Mouse (Mus musculus): ENCODE data around the gene Bard1. TPM values are rescaled to one million over a fixed set of nuclear protein-coding genes. Genes with fewer than 3 reads are reported as not detected.

The Bard1 gene
- polyA plus RNA-seq (2012; ENCODE audit: insufficient read depth, insufficient read length, missing spikeins): not detected in 2 replicates

DNA sequence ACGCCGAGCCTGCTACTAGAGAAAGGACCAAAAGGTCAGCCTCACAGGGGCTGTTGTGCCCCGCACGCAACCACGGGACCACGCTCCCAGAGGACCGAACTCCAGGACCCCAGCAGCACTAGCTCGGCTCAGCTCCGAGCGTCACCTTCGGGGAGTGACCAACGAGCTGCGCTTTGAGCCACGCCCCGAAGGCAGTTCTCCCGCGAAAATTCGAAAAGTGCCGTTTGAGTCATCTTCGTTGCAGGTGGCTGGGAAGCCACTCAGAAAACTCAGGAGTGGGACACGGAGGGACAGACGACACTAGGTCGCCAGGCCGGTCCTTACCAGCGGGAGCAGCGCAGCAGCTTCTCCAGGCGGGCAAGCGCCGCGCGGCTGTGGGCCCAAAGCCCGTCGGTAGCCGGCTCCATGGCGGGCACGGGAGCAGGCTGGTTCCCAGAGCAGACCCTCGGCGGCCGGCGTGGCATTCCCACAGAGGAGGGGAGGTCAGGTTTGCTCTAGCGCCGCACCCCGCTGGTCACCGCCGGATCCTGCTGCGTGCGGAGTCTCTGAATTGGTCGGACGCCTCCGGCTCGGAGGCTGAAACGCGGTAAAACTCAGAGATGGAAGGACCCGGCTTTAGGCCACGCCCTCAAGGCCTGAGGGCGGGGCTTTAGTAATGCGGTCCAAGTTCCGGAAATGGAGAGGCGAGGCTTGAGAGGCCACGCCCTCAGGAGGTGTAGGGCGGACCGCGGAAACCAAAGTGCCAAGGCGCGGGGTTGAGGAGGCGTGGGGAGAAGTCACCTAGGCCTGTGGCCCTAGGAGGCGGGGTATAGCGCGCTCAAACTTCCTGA is at the start of gene Bard1:
TSS of gene Bard1 (minus strand) at position 803 of the 830 bp plus-strand sequence.
- peak within 1 kb of the TSS; percentile 91 for H3K4me3 ChIP-seq (ENCODE audit: insufficient read depth, low read depth, low read length)
- H3K27ac ChIP-seq (replicated peaks; ENCODE audit: low read depth, low read length): no peak within 1 kb of the TSS; the same call in 1 of the 2 replicates
- 0 out of 2 replicates have a peak, but pooled peaks cover 5% of the 10 kb centered on the region for H3K4me1 ChIP-seq (ENCODE audit: control insufficient read depth, insufficient read depth, insufficient read length, low read length)

DNA sequence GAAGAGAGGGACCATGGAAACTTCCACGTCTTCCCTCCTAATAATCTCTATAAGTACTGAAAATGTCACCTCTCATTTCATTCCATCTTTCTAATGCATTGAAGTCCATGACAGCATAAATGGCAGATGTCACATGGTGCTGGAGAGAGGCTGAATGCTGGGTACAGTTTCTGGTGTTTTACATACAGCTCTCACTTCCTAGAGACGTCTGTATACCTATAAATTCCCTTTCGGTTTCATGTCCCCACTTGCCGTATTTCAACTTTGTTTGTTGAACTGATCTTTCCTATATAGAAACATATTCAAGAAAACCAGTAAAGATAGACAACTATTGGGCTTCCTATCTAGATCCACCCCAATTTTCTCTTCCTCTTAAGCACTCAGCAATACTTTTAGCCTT is 24.2 kb upstream of the Bard1 start:
- Histone ChIP-seq H3K27ac (replicated peaks; ENCODE audit: low read depth, low read length) (no peak overlapping the region), H3K4me1 (ENCODE audit: control insufficient read depth, insufficient read depth, insufficient read length, low read length) (no peaks in the 10 kb centered on the region), H3K4me3 (ENCODE audit: insufficient read depth, low read depth, low read length) (no peak overlapping the region)

DNA sequence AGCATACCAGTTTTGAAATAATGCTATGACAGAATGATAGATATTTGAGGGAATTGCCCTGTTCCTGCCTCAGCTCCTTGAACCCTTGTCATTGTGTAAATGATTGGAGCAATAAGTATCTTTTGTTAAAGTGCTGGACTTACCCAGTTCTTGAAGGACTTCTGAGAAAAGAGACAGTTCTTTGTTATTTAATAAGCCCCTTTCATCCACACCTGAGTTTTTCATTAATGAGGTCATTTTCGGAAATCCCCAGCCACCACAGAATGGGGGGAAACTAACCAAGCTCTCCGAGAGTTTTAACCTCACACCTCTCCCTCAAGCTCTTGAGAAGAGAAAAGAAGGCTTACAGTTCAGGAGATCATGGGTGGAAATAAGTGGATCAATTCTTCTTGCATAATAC is 15.6 kb upstream of the Bard1 start:
- Histone ChIP-seq H3K27ac (replicated peaks; ENCODE audit: low read depth, low read length) (no peak overlapping the region), H3K4me1 (ENCODE audit: control insufficient read depth, insufficient read depth, insufficient read length, low read length) (no peaks in the 10 kb centered on the region), H3K4me3 (ENCODE audit: insufficient read depth, low read depth, low read length) (no peak overlapping the region)

- Histone ChIP-seq H3K4me3 (ENCODE audit: insufficient read depth, low read depth, low read length) (no peak overlapping the region), H3K27ac (replicated peaks; ENCODE audit: low read depth, low read length) (no peak overlapping the region), H3K4me1 (ENCODE audit: control insufficient read depth, insufficient read depth, insufficient read length, low read length) (no peaks in the 10 kb centered on the region)
These were observed 14.3 kb upstream of the Bard1 start for GRCm38 (mm10) chr1:71117253-71117652.

DNA sequence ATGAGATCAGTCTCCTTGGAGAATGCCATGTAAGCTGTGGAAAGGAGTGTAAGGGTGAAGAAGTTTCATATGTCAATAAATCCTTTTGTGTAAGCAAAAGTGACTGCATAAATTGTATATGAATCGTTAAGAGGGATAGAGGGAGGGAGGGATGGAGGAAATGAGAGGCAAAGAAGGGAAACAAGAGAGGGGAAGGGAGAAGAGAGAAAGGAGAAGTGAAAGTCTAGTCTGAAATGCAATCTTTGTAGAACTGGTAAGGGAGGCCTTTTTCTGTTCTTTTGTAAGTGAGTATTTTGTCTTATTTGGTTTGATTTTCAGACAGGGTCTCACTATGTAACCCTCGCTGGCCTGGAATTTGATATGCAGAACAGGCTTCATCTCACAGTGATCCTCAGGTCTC is 12.8 kb upstream of the Bard1 start:
- Histone ChIP-seq H3K27ac (replicated peaks; ENCODE audit: low read depth, low read length) (no peak overlapping the region), H3K4me3 (ENCODE audit: insufficient read depth, low read depth, low read length) (no peak overlapping the region), H3K4me1 (ENCODE audit: control insufficient read depth, insufficient read depth, insufficient read length, low read length) (no peaks in the 10 kb centered on the region)

GRCm38 (mm10) chr1:71109858-71110257 is 6.9 kb upstream of the Bard1 start:
- Histone ChIP-seq H3K4me3 (ENCODE audit: insufficient read depth, low read depth, low read length) (no peak overlapping the region), H3K27ac (replicated peaks; ENCODE audit: low read depth, low read length) (no peak overlapping the region), H3K4me1 (ENCODE audit: control insufficient read depth, insufficient read depth, insufficient read length, low read length) (no peaks in the 10 kb centered on the region)

DNA sequence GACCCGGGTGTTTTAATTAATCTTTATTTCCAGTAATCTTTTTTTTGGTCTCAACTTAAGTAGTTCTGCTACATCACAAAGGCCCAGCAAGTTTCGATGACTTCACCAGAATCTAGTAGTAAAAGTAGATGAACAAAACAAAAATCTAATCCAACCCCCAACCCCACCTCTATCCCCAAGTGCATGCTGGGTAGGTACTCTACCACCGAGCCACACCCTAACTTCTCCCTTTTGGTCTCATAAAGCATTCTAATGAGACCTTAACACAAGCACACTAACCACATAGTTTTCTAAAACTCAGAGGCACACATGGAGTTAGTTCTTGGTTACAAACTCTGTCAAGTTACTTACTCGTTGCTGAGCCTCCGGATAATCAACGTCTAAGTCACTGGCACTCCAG is 3.2 kb upstream of the Bard1 start:
- no peaks in the 10 kb centered on the region for H3K4me1 ChIP-seq (ENCODE audit: control insufficient read depth, insufficient read depth, insufficient read length, low read length)
- no peak overlapping the region for H3K4me3 ChIP-seq (ENCODE audit: insufficient read depth, low read depth, low read length)
- no peak overlapping the region for H3K27ac ChIP-seq (replicated peaks; ENCODE audit: low read depth, low read length)

- Histone ChIP-seq H3K4me3 (ENCODE audit: insufficient read depth, low read depth, low read length) (no peak overlapping the region), H3K27ac (replicated peaks; ENCODE audit: low read depth, low read length) (no peak overlapping the region), H3K4me1 (ENCODE audit: control insufficient read depth, insufficient read depth, insufficient read length, low read length) (no peaks in the 10 kb centered on the region)
These were observed 2.8 kb upstream of the Bard1 start for GRCm38 (mm10) chr1:71105724-71106123.

DNA sequence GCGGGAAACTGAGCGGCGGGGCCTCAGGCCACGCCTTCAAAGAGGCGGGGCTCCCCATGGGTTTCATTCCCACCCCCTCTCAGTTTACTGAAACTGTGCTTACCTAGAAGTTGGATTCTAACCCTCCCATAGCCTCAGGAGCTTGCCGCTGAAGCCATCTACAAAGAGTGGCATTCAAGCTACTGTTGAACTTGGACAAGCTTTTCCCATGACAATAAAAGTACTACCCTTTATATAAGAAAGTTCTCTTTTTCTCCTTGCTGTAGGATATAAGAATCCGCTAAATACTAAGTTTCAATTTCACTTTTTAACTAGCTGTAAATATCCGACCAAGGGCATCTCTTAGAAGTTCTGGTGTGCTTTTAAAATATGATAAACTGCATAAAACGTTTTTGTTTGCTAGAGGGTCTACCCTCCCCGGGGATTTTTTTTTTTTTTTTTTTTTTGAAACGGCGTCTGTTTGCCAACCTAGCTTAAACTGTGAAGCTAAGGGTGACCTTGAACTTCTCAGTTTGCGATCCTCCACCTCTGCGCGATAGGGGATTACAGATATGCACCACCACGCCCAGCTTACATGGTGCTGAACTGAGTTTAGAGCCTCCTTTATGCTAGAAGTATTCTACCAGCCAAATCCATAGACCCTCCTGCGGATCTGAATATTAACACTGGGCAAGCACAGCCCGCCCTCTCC is 373 bp upstream of the Bard1 start:
- Histone ChIP-seq H3K4me1 (ENCODE audit: control insufficient read depth, insufficient read depth, insufficient read length, low read length) (0 out of 2 replicates have a peak, but pooled peaks cover 5% of the 10 kb centered on the region), H3K4me3 (ENCODE audit: insufficient read depth, low read depth, low read length) (peak overlapping the region; percentile 91), H3K27ac (replicated peaks; ENCODE audit: low read depth, low read length) (no peak overlapping the region)

GRCm38 (mm10) chr1:71101369-71101970 is 1.5 kb downstream of the Bard1 start:
- H3K4me3 ChIP-seq (ENCODE audit: insufficient read depth, low read depth, low read length): no peak overlapping the region
- H3K27ac ChIP-seq (replicated peaks; ENCODE audit: low read depth, low read length): no peak overlapping the region
- H3K4me1 ChIP-seq (ENCODE audit: control insufficient read depth, insufficient read depth, insufficient read length, low read length): 0 out of 2 replicates have a peak, but pooled peaks cover 5% of the 10 kb centered on the region

DNA sequence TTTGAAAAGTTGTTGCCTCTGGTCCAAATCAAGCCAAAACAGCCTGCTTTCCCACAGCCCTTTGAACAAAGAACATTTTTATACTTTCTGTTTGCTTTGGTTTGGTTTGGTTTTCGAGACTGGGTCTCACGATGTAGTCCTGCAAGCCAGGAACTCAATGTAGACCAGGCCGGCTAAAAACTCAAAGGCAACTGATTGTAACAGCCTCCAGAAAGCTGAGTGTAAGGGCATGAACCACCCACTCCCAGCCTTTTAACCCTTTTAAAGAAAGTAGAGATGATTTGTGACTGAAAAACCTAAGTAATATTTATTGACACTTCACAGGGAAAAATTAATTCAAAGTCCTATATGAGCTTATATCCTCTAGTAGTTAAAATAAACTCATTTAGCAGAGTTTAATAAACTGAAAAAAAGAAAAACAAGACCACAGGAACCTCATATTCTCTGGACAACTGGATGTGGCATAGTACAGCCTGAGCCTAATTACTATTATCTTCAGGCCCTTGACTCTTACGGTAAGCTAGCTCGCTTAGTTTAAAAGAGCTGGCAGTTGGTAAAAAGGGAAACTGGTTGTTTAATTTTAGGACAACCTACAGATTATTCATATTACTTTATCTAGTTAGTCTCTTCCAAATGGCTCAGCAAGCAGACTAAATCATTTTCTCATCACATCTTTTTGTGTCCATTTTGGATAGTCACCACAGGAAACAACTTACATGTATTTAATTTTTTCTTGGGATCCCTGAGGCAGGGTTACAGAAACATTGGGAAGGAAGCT is 2.2 kb downstream of the Bard1 start:
- H3K4me1 ChIP-seq (ENCODE audit: control insufficient read depth, insufficient read depth, insufficient read length, low read length): 0 out of 2 replicates have a peak, but pooled peaks cover 5% of the 10 kb centered on the region
- no peak overlapping the region for H3K4me3 ChIP-seq (ENCODE audit: insufficient read depth, low read depth, low read length)
- H3K27ac ChIP-seq (replicated peaks; ENCODE audit: low read depth, low read length): no peak overlapping the region

- H3K27ac ChIP-seq (replicated peaks; ENCODE audit: low read depth, low read length): no peak overlapping the region
These were observed 2.9 kb downstream of the Bard1 start for GRCm38 (mm10) chr1:71099945-71100515.

DNA sequence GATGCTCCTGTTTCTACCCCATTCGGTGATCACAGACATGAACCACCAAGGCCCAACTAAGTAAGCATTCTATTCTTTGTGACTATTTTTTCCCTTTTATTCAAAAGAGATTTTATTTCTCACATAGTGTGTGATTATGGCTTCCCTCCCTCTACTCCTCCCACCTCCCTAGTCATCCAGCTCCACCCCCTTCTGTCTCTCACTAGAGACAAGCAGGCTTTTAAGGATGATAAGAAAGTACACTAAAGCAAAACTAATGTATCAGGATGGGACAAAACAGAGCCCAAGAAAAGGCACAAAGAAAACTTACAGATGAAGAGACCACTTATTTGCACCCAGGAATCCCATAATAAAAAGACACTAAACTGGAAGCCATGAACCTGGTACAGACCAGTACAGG is 6.9 kb downstream of the Bard1 start:
- Histone ChIP-seq H3K4me3 (ENCODE audit: insufficient read depth, low read depth, low read length) (no peak overlapping the region), H3K27ac (replicated peaks; ENCODE audit: low read depth, low read length) (no peak overlapping the region)

More at GRCm38 (mm10) chr1:71099945-71100515, 2.9 kb downstream of the Bard1 start:
- Histone ChIP-seq H3K4me1 (ENCODE audit: control insufficient read depth, insufficient read depth, insufficient read length, low read length) (0 out of 2 replicates have a peak, but pooled peaks cover 5% of the 10 kb centered on the region), H3K4me3 (ENCODE audit: insufficient read depth, low read depth, low read length) (no peak overlapping the region)

DNA sequence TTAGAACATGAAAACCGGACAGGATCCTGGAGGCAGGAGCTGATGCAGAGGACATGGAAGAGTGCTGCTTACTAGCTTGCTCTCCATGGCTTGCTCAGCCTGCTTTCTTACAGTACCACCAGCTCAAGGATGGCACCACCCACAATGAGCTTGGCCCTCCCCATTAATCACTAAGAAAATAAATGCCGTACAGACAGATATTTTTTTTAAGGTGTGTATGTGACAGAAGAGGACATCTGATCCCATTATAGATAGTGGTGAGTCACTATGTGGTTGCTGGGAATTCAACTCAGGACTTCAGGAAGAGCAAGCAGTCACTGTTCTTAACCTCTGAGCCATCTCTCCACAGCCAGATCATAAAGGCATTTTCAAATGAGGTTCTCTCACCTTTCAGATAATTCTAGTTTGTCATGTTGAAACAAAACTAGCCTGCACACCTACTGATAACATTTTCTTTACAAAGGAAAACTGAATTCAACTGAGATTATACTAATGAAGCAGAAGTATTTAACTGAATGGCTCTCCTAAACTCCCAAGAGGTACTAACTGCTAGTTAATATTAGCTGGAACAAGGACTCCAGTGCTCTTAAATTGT is 7.6 kb downstream of the Bard1 start:
- Histone ChIP-seq H3K4me3 (ENCODE audit: insufficient read depth, low read depth, low read length) (no peak overlapping the region), H3K4me1 (ENCODE audit: control insufficient read depth, insufficient read depth, insufficient read length, low read length) (0 out of 2 replicates have a peak, but pooled peaks cover 5% of the 10 kb centered on the region), H3K27ac (replicated peaks; ENCODE audit: low read depth, low read length) (no peak overlapping the region)

More for the DNA sequence above, 6.9 kb downstream of the Bard1 start:
- H3K4me1 ChIP-seq (ENCODE audit: control insufficient read depth, insufficient read depth, insufficient read length, low read length): 0 out of 2 replicates have a peak, but pooled peaks cover 5% of the 10 kb centered on the region
